Mouse (Mus musculus) activated CD4-positive, CD25-positive, alpha-beta regulatory T cell, adult 4 months (primary cell): ENCODE data around the gene Clasp1. TPM values are rescaled to one million over a fixed set of nuclear protein-coding genes. Genes with fewer than 3 reads are reported as not detected.

Experiments used
- ATAC-seq: one replicate; pipeline ENCODE4 v1.8.0; 2017
- polyA plus RNA-seq, 2 experiments: library from polyadenylated mRNA; unstranded; fragments of 100-300 nt; shearing (Covaris generic); gene quantifications; one replicate each; pipeline ENCODE4 v1.2.1; 2017

The Clasp1 gene
- polyA plus RNA-seq, result 10 to 100 TPM; 36.6 to 44.9 TPM

DNA sequence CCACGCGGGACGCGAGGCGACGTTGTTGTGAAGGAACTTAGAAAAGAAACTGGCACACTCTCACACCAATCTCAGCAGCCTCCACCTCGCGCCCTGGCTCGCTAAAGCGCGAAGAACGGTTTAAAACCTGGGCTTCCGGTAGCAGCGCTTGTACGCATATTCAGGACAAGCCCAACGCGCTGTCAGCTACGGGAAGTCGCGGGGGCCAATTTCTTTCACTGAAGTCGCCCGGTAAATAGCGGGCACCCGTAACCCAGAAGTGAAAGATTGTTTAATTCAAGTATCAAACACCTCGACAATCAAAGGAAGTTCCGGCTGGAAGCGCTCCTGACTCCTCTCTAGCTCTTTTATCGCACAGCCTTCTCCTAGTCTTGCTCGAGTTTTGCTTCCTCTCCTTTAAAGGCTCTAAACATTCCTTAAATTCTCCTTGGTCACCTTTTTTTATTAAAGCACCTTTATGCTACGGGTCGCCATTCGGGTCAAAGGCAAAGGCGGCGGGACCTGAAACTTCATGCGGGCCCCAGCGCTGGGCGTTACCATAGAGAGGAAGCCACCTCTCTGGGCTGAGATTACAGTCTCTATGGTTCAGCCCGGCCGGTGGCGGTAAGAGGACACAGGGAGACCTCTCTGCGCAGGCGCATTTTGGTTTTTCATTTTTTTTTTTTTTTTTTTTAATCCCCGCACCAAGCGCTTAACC, at the start of gene Clasp1:
Gene Clasp1 (plus strand): TSS at position 302 of the 697 bp plus-strand sequence.
- ATAC-seq, result peak; percentile 87

DNA sequence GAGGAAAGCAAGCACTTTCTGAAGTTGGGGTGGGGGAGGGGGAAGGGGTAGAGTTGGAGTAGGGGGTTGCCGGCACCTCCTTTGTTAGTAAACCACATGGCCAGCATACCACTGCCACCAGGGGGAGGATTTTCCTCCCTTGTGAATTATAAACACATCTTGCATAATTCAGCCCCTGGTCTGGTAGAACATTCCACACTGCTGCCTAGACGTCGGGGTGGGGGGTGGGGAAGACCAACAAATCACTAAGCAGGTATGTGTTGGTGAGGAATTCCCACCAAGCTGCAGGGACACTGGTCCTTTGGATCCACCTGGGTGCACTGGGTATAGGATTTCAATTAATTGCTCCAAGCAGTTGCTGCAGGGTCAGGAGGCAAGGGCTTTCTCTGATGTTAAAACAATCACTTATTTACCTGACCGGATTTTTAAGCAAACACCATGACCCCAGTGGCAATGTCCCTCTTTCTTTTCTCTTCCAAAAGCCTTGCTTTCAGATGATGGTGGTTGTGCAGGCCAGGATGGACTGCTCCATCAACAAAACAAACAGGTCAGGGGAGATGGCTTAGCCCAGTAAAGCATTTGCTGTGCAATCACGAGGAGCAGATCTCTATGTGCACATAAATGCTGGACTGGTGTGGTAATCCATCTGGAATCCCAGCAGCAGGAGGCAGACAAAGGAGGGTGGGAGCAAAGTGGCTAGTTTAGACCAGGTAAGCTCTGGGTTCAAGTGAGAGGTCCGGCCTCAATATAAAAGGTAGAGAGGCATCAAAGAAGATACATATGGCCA, 45.0 kb upstream of the Clasp1 start:
- no peak for ATAC-seq

DNA sequence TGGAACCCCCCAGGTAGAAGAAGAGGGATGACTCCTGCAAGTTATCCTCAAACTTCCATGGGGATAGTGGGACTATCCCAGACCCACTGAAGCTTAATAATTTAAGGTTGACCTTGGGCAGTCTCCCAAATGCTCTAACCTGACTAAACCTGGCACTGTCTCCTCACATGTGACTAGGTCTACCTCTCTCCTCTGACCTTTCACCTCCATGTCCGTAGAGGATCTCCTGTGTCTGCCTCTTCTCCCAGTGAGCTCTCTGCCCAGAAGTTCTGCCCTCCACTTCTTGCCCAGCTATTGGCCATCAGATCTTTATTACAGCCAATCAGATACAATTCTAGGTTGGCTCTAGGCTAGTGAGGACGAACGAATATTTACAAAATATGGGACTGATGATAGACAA, 38.9 kb upstream of the Clasp1 start:
- ATAC-seq, result no peak

DNA sequence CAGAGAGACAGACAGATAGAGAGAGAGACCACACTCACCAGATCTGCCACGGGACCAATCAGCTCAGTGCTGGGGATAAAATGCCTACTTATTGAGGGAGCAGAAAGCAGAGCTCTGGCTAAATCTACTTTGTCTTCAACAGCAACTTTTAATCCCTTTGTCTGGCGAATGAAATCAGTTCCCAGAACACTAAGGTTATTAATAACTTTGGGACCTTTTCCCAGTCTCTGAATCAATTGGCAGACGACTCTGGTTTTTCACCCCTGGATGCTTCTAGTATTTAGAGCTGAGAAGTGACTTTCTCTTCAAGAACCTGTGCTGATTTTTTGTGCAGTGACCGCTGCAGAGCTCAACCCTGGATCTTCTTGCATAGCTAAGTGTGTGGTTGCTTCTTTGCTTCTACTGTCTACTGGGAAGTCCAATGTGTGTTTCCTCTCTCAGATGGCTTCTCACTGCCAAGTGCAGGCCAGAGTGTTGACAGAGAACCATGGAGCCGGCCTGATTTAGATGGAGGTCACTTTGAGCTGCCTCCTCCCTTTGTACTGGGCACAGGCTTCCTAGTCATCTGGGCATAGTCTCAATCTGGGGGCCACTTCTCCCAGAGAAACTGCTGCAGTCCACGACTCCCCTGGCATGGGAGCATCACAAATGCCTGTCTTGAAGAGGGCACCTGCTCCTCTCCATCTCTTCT, 29.6 kb upstream of the Clasp1 start:
- no peak for ATAC-seq

DNA sequence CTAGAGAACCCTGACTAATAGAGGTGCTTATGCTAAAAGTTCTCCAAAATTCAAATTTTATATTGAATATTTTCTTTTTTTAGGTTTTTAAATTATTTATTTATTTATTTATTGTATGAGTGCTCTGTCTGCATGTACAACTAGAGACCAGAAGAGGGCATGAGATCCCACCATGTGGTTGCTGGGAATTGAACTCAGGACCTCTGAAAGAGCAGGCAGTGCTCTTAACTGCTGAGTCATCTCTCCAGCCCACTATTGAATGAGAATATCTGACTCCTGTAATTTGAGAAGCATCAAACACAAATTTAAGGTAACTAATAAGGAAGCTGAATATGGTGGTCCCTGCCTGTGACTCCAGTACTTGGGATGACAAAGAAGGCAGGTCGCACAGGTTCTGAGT, 20.9 kb upstream of the Clasp1 start:
- ATAC-seq, result no peak

DNA sequence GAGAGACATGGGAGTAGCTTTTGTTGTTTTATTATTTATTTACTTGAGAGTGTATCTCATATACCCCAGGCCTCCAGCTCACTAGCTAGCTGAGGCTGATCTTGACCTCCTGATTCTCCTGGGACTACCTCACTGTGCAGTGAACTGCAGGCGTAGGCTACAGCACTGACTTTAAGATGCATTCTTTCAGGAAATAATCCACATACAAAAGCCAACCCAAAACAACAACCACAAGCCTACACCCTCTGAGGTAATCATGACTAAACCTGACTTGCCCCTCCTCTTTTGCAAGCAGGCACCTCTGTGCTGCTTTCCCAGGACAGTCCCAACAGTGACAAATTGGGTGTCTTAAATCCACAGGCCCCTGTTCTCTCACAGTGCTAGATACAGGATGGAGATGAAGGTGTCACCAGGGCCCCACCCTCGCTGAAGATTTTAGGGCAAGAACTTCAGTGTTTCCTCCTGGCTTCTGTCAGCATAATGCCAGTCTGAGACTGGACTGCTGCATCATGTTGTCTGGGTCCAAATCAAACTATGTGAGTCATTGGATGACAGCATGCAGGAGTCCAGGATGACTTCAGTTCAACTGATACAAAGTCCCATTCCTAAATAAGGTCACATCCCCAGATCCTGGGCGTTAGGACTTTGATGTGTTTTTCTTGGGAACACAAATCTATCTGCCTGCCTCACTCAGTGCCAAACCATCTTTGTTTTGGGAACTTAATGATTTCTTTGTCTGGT, 20.0 kb upstream of the Clasp1 start:
- ATAC-seq, result no peak

DNA sequence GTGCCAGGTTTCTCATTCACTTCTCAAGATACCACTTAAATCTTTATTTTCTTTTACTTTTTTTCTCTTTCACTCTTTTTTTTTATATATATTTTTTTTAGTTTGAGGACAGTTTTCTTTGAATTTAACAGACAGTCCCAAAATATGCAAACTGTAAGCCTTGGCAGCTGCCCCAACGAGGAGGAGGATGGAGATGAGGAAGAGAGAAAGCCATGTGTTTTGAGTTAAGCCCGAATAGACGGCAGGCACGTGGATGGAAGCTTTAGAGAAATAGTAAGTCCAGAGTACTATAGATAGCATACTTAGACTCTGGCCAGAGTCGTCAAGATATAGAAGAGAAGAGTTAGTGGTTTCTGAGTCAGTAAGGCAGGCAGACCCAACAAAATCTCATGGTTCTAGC, 11.1 kb upstream of the Clasp1 start:
- ATAC-seq, result no peak

DNA sequence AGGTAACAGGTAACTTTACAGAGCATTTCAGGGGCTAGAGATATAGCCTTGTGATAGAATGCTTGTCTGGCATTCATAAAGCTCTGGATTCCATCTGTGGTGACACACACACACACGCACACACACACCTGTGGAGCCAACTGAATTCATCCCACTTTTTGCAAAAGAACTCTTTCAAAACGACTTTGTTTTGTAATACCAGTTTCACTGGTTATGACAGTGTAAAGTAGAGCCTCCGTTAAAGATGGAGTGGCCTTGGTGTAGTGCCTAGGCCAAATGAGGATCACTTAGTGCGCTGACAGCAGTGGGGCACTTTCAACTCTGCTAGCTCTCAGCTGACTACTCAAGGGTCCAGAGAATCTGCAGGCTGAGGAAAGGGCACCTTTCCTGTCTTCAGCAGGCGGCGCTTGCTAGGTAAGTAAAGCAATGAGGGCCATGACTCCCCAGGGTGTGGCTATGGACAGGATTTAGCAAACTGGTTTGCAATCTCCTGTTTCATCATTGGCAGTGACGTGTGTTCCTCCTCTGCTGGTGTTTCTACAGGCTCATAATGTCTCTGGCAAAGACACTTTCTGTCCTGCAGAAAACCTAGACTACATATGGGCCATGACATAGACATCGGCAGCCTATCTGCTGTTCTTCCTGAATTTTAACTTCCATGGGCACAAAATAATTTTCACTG, 8.6 kb upstream of the Clasp1 start:
- no peak for ATAC-seq

DNA sequence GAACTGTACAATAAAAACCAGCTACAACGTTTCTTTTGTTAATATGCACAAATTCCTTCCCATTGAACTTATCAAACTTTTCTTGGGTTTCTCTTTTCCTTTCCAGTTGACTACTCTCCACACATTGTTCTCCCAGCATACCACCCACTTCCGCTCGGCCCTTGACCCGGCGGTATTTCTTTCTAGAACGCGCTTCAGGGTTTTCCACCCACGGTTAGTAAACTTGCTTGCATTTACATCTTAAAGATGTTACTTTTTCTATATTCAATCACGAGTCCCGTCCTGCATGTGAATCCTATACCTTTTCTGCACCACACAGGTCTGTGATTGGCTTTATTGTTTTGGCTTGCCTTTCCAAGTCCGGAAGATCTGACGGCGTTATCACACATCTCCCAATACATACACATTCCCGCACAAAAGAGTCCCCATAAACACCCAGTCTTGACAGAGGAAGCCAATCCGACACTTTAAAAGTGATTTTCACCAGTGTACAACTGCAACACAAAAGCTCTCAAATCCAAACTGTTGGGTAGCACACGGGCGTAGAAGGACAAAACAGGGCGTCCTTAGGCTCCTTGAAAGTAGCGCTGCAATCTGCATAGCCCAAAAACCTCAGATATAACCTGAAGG, 616 bp upstream of the Clasp1 start:
- ATAC-seq, result peak; percentile 58

DNA sequence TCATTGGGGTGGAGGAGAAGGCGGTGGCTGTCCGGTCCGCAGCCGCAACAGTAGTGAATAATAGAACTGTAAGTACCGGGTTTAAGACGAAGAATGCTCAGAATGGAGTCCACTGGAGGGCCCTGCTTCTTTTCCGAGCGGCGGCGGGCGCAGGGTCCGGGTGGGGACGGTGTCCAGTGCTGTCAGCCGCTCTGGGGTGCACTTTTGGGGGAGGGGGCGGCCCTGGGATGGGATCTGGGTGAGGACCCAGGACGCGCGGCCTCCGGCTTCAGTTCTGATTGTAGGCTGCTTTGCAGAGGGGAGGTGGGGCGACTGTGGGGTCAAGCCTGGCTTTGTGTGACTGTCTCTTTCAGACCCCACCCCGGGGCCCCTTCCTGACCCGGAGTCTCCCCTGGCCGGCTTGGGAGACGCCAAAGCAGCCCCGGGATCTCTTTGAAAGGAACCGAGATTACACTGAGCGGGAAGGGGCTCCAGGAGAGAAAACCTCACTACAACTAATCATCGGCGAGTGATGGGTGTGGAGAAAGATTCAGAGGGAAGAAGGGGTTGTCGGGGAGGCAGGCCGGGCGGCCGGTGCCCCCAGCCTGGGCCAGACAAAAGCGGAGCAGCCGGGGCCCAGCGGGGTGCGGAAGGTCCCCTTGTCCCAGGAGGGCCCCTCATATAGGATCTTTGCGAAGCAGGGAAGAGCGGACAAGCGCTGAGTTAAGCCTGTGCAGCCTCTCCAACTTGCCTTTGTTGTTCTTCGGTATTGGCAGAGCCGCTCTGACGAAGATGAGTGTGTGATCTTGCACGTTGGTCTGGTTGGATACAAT, 802 bp downstream of the Clasp1 start:
- ATAC-seq, result no peak

DNA sequence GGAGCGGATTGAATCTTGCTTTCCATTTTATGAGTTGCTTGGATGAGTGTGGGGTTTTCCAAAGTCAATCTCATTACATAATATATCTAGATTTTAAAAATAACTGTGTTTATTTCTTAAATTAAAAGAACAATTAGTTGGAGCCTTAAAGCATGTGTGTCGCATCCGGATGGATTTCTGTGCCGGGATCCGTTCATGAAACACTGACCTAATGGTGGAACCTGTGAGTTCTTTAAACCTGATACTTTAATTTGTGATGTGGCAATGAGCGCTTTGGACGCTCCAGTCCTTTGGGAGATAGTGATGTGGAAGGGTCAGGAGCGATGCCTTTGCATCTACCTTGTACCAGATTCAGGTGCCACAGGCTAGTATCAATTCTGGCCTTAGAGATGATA, 1.4 kb downstream of the Clasp1 start:
- ATAC-seq, result no peak

DNA sequence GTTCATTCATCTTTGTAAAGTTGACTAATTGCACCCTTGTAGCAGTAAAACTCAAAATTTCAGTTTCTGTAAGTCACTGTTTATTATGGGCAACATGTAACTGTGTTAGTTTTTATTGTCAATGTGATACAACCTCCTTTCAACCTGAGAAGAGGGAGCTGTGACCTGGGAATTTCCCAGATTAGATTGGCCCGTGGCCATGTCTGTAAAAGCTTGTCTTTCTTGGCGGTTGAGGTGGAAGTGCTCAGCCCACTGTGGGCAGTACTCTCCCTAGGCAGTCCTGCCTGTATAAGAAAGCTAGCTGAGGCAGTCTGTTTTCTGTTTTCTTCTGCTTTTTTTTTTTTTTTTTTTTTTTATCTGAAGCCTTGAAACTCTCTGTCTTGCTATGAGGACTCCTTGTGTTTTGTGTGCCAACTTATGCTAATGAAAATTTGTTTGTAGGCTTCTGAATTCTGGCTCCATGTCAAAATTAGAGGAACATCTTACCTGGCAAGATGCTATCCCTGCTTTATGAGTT, 2.1 kb downstream of the Clasp1 start:
- no peak for ATAC-seq

DNA sequence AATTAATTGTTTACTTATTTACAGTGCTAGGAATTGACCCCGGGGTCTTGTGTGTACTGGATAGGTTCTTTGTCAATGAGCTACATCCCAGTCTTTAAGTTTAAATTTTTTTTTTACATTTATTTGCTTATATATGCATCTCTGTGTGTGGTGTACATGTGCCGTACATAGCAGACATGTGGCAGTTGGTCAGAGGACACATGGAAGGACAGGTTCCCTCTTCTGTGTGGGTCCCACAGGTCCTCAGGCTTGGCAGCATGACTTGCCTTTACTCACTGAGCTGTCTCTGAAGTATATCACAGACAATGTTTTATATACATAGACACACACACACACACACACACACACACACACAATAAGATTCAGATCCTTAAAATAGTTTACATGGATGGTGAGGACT, 3.4 kb downstream of the Clasp1 start:
- ATAC-seq, result no peak

DNA sequence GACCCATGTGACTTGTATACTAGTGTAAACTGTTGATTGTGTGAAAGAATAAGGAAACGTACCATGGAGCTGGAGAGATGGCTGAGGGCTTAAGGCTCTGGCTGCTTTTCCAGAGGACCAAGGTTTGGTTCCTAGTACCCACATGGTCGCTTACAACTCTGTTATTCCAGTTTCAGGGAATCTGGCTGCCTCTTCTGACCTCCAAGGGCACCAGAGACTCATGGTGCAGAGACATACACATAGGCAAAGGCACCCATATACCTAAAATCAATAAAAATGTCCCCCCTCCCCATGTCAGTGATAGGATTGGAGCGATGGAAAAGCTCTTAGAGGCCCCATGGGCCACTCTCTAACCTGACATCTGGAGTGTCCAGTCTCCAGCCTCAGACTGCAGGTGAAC, 5.1 kb downstream of the Clasp1 start:
- ATAC-seq, result no peak

DNA sequence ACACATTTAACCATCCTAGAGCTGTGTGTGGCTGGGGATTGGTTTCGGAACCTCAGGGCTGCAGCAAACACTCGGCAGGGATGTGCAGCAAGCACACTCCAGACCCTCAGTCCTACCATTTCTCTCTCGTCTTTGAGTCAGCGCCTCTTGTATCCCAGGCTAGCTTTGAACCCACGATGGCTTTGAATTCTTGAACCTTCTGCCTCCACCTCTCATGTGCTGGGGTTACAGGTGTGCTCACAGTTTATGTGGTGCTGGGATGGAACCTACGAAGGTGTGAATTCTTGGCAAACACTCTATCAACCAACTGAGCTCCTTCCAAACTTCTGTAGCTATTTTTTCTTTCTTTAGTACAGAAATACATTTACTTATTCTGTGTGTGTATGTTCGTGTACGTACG, 9.0 kb downstream of the Clasp1 start:
- no peak for ATAC-seq

DNA sequence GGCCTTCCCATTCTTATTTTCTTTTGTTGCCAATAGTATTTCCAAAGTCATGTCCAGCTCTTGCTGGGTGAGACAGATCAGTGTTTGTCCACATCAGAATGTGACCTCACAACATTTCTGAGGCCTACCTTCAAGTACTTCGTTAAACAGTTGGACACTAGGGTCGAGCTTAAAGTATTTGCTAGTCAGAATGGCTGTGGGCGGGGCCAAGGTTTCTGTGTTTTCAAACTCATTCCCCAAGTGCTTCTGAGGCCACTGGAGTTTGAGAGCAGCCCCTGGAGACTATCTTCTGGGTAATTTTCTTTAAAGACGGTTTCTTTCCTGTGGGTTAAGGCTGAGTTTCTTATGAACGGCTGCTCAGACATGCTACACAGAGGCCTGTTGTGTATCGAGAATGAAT, 9.7 kb downstream of the Clasp1 start:
- ATAC-seq, result no peak

DNA sequence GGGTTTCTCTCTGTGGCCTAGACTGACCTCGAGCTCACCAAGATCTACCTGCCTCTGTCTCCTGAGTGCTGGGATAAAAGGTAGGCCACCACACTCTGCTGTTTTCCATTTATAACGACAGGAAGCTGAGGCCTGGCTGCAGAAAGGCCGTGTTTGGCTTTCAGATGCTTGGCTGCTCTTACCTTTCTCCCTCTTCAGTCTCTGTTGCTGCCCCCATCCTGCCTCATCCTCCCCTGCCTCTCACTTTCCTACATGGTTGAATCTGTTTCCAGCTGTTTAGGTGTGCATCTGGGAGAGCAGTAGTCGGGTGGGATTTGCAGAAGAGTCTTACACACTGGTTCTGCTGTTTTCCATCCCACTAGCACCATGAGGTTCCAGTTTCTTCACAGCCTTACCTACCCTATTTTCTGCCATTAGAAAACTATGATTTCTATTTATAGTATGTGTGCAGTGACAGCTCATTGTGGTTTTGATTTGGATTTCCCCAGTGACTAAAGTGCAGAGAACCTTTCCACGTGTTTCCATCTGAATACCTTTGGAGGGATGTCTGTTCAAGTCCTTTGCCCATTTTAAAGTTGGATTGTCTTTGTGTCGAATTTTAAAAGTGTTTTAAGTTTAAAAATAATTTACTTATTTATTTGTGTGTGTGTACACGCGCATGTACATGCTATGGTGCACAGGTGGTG, 10.9 kb downstream of the Clasp1 start:
- peak; percentile 81 for ATAC-seq

DNA sequence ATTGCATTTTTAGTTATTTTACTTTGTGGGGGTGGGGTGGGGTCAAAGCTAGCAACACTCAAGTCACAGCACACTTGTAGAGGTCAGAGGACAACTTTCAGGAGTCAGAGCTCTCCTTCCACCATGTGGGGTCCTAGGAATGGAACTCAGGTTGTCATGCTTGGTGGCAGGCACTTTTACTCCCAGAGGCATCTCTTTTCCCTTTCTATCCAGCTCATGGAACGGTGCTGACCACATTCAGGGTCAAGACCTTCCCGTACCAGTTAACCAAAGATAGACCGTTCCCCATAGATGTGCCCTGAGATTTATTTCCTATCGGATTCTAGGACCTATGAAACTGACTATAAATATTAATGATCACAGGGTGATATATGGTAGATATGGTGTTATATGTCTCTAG, 13.1 kb downstream of the Clasp1 start:
- no peak for ATAC-seq

DNA sequence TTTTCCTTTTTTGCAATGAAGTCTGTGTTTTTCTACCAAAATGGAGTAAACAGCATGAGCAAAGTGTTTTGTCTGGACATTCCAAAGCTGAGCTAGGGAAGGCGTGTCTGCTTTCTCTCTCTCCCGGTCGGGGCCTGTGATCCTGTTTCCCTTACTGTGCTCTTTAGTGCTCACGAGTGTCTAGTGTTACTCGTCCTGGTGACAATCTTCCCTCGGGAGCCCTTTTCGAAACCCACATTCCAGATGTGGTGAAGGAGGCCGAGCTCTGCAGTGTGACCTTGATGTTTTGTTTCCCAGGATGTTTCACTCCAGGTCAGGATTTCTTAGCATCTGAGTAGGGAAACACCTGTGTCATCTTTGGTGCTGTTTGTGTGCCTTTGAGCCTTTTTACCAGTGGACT, 13.7 kb downstream of the Clasp1 start:
- ATAC-seq, result no peak

DNA sequence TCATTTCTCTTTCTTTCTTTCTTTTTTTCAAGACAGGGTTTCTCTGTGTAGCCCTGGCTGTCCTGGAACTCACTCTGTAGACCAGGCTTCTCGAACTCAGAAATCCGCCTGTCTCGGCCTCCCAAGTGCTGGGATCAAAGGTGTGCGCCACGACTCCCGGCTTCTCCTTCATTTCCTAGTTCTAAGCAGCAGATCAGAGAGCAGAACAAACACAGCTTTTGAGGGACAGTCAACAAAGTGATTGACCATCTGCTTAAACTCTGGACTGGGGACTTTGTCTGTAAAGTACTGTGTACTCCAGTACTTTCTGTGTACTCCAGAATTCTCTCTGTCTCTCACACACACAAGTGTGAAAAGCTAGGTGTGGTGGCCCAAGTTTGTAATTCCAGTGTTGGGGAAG, 14.1 kb downstream of the Clasp1 start:
- no peak for ATAC-seq
